Mouse (Mus musculus): Measurements from ENCODE around the gene Fktn. TPM values are rescaled to one million over a fixed set of nuclear protein-coding genes. Genes with fewer than 3 reads are reported as not detected.

The Fktn gene
- total and polyA plus RNA-seq, 2 experiments from 2014 or later, result 14.6 to 14.8 TPM

GRCm38 (mm10) chr4:53738956-53739616 lies 25.3 kb downstream of the Fktn start:
- no peaks in the 10 kb centered on the region for H3K9me3 ChIP-seq (ENCODE audit: low read length)
- ATAC-seq, result peak; percentile 75
- H3K9ac ChIP-seq, result no peak overlapping the region
- H3K36me3 ChIP-seq (ENCODE audit: insufficient read depth), result peaks cover 40% of the 10 kb centered on the region
- no peak overlapping the region for H3K4me2 ChIP-seq (ENCODE audit: low read depth)
- H3K4me3 ChIP-seq (ENCODE audit: low read depth, low read length), result no peak overlapping the region
- WGBS, result 38% methylated on average over 6 of the region's 6 CpGs
- no peaks in the 10 kb centered on the region for H3K27me3 ChIP-seq (ENCODE audit: insufficient read depth, low read length)
- peak; percentile 85 for DNase-seq
- no peak overlapping the region for H3K27ac ChIP-seq (ENCODE audit: low read depth, low read length)
- H3K4me1 ChIP-seq (ENCODE audit: insufficient read depth), result no peaks in the 10 kb centered on the region
- TF ChIP-seq CTCF (IDR thresholded peaks at IDR 0.05; ENCODE audit: low read depth), result peak; percentile 79

GRCm38 (mm10) chr4:53749831-53750230 lies 36.0 kb downstream of the Fktn start:
- no peak for ATAC-seq
- TF ChIP-seq CTCF (IDR thresholded peaks at IDR 0.05; ENCODE audit: low read depth), result no peak
- Histone ChIP-seq H3K36me3 (ENCODE audit: insufficient read depth) (peaks cover 14% of the 10 kb centered on the region), H3K4me1 (ENCODE audit: insufficient read depth) (no peaks in the 10 kb centered on the region), H3K4me3 (ENCODE audit: low read depth, low read length) (no peak overlapping the region), H3K4me2 (ENCODE audit: low read depth) (no peak overlapping the region), H3K27ac (ENCODE audit: low read depth, low read length) (no peak overlapping the region), H3K9ac (no peak overlapping the region), H3K9me3 (ENCODE audit: low read length) (no peaks in the 10 kb centered on the region), H3K27me3 (ENCODE audit: insufficient read depth, low read length) (no peaks in the 10 kb centered on the region)
- DNase-seq, result no peak

GRCm38 (mm10) chr4:53750391-53751120 lies 36.8 kb downstream of the Fktn start:
- Histone ChIP-seq H3K4me1 (ENCODE audit: insufficient read depth) (no peaks in the 10 kb centered on the region), H3K9ac (no peak overlapping the region), H3K36me3 (ENCODE audit: insufficient read depth) (peaks cover 17% of the 10 kb centered on the region), H3K27ac (ENCODE audit: low read depth, low read length) (no peak overlapping the region), H3K27me3 (ENCODE audit: insufficient read depth, low read length) (no peaks in the 10 kb centered on the region), H3K4me3 (ENCODE audit: low read depth, low read length) (no peak overlapping the region), H3K4me2 (ENCODE audit: low read depth) (no peak overlapping the region), H3K9me3 (ENCODE audit: low read length) (no peaks in the 10 kb centered on the region)
- 57% methylated on average over 16 of the region's 16 CpGs for WGBS
- peak; percentile 55 for DNase-seq
- ATAC-seq, result peak; percentile 93
- 0 out of 2 replicates have a peak, but pooled peaks have one; percentile 24 for TF ChIP-seq CTCF (IDR thresholded peaks at IDR 0.05; ENCODE audit: low read depth)

- H3K9me3 ChIP-seq (ENCODE audit: low read length), result no peaks in the 10 kb centered on the region
- H3K4me2 ChIP-seq (ENCODE audit: low read depth), result no peak overlapping the region
- H3K27me3 ChIP-seq (ENCODE audit: insufficient read depth, low read length), result no peaks in the 10 kb centered on the region
- no peak overlapping the region for H3K27ac ChIP-seq (ENCODE audit: low read depth, low read length)
- no peaks in the 10 kb centered on the region for H3K4me1 ChIP-seq (ENCODE audit: insufficient read depth)
- no peak for TF ChIP-seq CTCF (IDR thresholded peaks at IDR 0.05; ENCODE audit: low read depth)
- H3K4me3 ChIP-seq (ENCODE audit: low read depth, low read length), result no peak overlapping the region
- ATAC-seq (no peak), DNase-seq (no peak)
- H3K9ac ChIP-seq, result no peak overlapping the region
- peaks cover 24% of the 10 kb centered on the region for H3K36me3 ChIP-seq (ENCODE audit: insufficient read depth)
Observed at GRCm38 (mm10) chr4:53757030-53757429, 43.2 kb downstream of the Fktn start.

- 60% methylated on average over 4 of the region's 4 CpGs for WGBS
- H3K27ac ChIP-seq (ENCODE audit: low read depth, low read length), result no peak overlapping the region
- no peaks in the 10 kb centered on the region for H3K27me3 ChIP-seq (ENCODE audit: insufficient read depth, low read length)
- peaks cover 30% of the 10 kb centered on the region for H3K36me3 ChIP-seq (ENCODE audit: insufficient read depth)
- DNase-seq (no peak), ATAC-seq (peak; percentile 51; the same call in 1 of the 2 replicates)
- H3K4me1 ChIP-seq (ENCODE audit: insufficient read depth), result no peaks in the 10 kb centered on the region
- no peaks in the 10 kb centered on the region for H3K9me3 ChIP-seq (ENCODE audit: low read length)
- H3K4me2 ChIP-seq (ENCODE audit: low read depth), result no peak overlapping the region
- H3K4me3 ChIP-seq (ENCODE audit: low read depth, low read length), result no peak overlapping the region
- no peak overlapping the region for H3K9ac ChIP-seq
- TF ChIP-seq CTCF (IDR thresholded peaks at IDR 0.05; ENCODE audit: low read depth), result no peak
Observed at GRCm38 (mm10) chr4:53758764-53759163, 45.0 kb downstream of the Fktn start.

- no peak for DNase-seq
- Histone ChIP-seq H3K27ac (ENCODE audit: low read depth, low read length) (no peak overlapping the region), H3K4me1 (ENCODE audit: insufficient read depth) (no peaks in the 10 kb centered on the region), H3K9me3 (ENCODE audit: low read length) (no peaks in the 10 kb centered on the region), H3K27me3 (ENCODE audit: insufficient read depth, low read length) (no peaks in the 10 kb centered on the region), H3K9ac (no peak overlapping the region), H3K36me3 (ENCODE audit: insufficient read depth) (peaks cover 31% of the 10 kb centered on the region), H3K4me3 (ENCODE audit: low read depth, low read length) (no peak overlapping the region), H3K4me2 (ENCODE audit: low read depth) (no peak overlapping the region)
- 97% methylated on average over 3 of the region's 3 CpGs for WGBS
- no peak for TF ChIP-seq CTCF (IDR thresholded peaks at IDR 0.05; ENCODE audit: low read depth)
- ATAC-seq, result no peak
Observed at GRCm38 (mm10) chr4:53759678-53760077, 45.9 kb downstream of the Fktn start.

GRCm38 (mm10) chr4:53762501-53762900 lies 48.7 kb downstream of the Fktn start:
- no peaks in the 10 kb centered on the region for H3K9me3 ChIP-seq (ENCODE audit: low read length)
- 59% methylated on average over 3 of the region's 3 CpGs for WGBS
- no peaks in the 10 kb centered on the region for H3K4me1 ChIP-seq (ENCODE audit: insufficient read depth)
- peaks cover 32% of the 10 kb centered on the region for H3K36me3 ChIP-seq (ENCODE audit: insufficient read depth)
- no peak overlapping the region for H3K4me3 ChIP-seq (ENCODE audit: low read depth, low read length)
- no peak overlapping the region for H3K4me2 ChIP-seq (ENCODE audit: low read depth)
- H3K27ac ChIP-seq (ENCODE audit: low read depth, low read length), result no peak overlapping the region
- no peak for TF ChIP-seq CTCF (IDR thresholded peaks at IDR 0.05; ENCODE audit: low read depth)
- no peak for DNase-seq
- ATAC-seq, result no peak
- H3K9ac ChIP-seq, result no peak overlapping the region
- no peaks in the 10 kb centered on the region for H3K27me3 ChIP-seq (ENCODE audit: insufficient read depth, low read length)
